Mouse (Mus musculus): Measurements from ENCODE around the gene Lrrd1. TPM values are rescaled to one million over a fixed set of nuclear protein-coding genes. Genes with fewer than 3 reads are reported as not detected.
A peak's percentile ranks its signal among the peaks of the same experiment; 100 is the strongest.
"Not testable (repeated sequence)": the region's sequence is repeated elsewhere in the genome, so short reads cannot be mapped to it uniquely, and the experiment has no call there.

Gene Lrrd1
- polyA plus RNA-seq, 1 experiment from 2014 or later, result 0.09 TPM

DNA sequence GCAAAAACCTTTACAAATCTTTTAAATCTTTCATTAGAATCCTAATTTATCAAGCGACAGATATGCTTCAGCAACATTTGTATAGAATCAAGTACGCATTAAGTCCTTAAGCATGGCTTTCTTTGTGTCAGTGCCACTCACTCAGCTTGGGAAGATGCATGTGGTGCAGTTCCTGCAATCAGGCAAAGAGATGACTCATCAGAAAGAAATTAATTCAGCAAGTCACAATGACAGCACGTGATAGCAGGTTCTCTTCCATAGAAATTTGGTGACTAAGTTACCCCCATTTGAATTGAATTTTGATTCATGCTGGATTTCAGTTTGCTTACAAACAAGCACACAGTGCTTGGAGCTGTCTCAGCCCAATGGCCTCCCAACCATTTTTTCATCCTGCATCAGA lies 28.5 kb downstream of the Lrrd1 start:
- DNase-seq (ENCODE audit: extremely low spot score, low spot score), result no peak
- Histone ChIP-seq H3K27ac (no peak overlapping the region), H3K4me1 (peaks cover 6% of the 10 kb centered on the region; the same call in 1 of the 2 replicates), H3K27me3 (ENCODE audit: poor library complexity, severe bottlenecking) (no peaks in the 10 kb centered on the region), H3K36me3 (replicated peaks) (no peaks in the 10 kb centered on the region), H3K4me3 (no peak overlapping the region), H3K9me3 (no peaks in the 10 kb centered on the region)
- WGBS, result 90% methylated on average over 3 of the region's 3 CpGs

DNA sequence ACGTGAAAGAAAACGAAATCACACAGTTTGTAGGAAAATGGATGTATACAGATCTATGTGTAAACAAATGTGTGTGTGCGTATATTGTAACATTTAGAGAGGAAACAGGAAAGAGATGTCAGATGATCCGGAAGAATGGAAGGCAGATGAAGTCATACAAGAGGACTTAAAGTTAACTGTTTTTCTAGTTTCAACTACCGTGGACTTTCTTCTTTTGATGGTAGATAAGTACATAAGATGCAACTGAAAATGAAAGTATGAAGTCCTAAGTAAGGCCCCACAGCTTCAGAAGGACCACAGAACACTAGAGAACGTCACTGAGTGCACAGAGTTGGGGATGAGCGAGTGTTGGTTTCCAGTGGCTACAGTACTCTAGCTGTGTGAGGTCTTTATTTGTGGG lies 41.9 kb downstream of the Lrrd1 start:
- not testable (repeated sequence) for H3K4me3 ChIP-seq; H3K4me1 ChIP-seq; H3K36me3 ChIP-seq (replicated peaks); H3K9me3 ChIP-seq; H3K27ac ChIP-seq; DNase-seq (ENCODE audit: extremely low spot score, low spot score); H3K27me3 ChIP-seq (ENCODE audit: poor library complexity, severe bottlenecking)
- 96% methylated on average over 7 of the region's 7 CpGs for WGBS

DNA sequence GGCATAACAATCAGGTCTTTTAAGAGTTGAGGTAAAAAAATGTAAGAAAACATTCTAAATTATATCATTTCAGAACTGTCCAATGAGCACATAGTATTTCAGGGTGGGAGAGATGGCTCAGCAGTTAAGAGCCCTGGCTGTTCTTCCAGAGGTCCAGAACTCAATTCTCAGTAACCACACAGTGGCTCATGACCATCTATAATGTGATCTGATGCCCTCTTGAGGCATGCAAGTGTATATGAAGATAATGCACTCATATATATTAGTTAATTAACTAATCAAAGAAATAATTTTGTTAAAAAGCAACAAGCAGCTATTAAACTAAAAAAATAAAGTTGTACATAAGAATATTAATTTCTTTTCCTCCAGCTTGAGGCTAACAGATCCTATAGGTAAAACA lies 44.2 kb downstream of the Lrrd1 start:
- Histone ChIP-seq H3K27me3 (ENCODE audit: poor library complexity, severe bottlenecking) (no peaks in the 10 kb centered on the region), H3K36me3 (replicated peaks) (no peaks in the 10 kb centered on the region), H3K27ac (no peak overlapping the region), H3K4me3 (no peak overlapping the region), H3K9me3 (no peaks in the 10 kb centered on the region), H3K4me1 (peaks cover 8% of the 10 kb centered on the region)
- DNase-seq (ENCODE audit: extremely low spot score, low spot score), result no peak

DNA sequence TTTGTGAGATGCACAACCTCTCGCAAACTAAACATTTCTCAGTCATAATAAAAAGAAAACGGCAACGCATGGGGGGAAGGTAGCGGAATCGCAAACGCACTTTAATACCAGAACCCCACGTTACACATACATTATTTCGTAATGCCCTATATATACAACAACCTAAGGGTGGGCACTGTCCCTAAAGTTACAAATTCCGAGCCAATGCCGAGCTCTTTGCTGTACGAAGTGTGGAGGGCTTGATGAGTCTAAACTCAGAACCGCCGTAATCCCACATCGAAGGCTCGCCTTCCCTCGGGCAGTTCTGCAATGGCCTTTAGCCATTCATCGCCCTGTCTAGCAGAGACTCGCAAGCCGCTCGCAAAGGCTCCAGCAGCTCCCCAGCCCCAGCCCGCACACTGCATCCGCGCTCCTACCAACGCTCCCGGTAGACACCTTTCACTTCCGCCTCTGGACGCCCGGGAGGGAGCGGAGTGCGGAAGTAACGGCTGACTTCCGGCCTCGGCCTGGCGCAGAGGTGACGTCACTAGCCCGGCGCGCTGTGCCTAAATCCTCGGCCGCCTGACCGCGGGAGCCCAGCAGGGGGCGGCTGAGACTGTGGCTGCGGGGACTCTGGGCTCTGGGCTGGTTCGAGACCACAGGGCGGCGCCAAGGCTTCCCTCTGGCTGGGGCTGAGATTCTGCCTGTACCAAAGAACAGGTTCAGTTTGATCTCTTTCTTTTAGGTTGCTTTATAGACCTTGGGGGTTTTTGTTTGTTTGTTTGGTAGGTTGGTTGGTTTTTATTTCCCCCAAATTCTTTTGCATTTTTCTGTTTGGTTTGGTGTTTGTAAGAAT lies 48.7 kb downstream of the Lrrd1 start, which contains the start of gene Mterf1a:
Gene Mterf1a (minus strand): TSS at position 475 of the 835 bp plus-strand sequence.
- H3K4me3 ChIP-seq, result peak within 1 kb of the TSS; percentile 58
- not testable (repeated sequence) for H3K27me3 ChIP-seq (ENCODE audit: poor library complexity, severe bottlenecking); H3K36me3 ChIP-seq (replicated peaks); H3K4me1 ChIP-seq; DNase-seq (ENCODE audit: extremely low spot score, low spot score); H3K27ac ChIP-seq; H3K9me3 ChIP-seq
- 5% methylated on average over 10 of the region's 47 CpGs for WGBS

DNA sequence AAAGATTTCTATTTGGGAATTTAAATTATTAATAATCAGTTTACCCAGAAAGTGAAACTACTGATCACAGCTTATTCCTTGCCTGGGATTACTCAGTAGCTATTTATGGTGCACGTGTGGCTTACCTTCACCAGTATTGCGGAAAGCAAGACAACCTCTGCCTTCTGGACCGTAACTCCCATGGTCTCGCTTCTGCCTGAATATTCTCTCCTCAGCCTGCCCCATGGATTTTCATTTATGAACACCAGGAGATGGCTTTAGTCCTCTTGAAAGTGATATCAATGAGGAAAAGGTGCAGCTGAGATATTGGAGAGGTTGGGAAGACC lies 49.3 kb downstream of the Lrrd1 start:
- H3K4me1 ChIP-seq; H3K36me3 ChIP-seq (replicated peaks); H3K27me3 ChIP-seq (ENCODE audit: poor library complexity, severe bottlenecking); DNase-seq (ENCODE audit: extremely low spot score, low spot score); H3K9me3 ChIP-seq; H3K27ac ChIP-seq: not testable (repeated sequence)
- H3K4me3 ChIP-seq, result peak overlapping the region; percentile 32
- 90% methylated on average over 4 of the region's 4 CpGs for WGBS

DNA sequence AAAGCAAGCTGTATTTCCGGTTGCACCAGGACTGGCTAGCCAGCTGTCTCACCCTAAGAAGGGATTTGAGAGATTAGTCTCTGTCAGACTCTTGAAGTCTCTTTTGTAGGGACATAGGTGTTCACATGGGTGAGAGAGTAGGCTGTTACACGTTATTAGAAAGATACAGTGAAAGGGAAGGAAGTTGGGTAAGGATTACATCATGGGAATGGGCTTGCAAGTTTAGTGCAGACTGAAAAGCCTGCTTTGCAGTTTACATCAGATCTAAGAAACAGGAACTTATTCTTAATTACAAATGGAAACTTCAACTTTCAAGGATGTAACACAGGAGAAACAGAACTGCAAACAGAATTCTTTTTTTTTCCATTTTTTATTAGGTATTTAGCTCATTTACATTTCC lies 60.5 kb downstream of the Lrrd1 start:
- H3K4me1 ChIP-seq, result no peaks in the 10 kb centered on the region
- 74% methylated on average over 2 of the region's 2 CpGs for WGBS
- H3K36me3 ChIP-seq (replicated peaks), result no peaks in the 10 kb centered on the region
- no peak overlapping the region for H3K27ac ChIP-seq
- H3K4me3 ChIP-seq, result no peak overlapping the region
- no peak for DNase-seq (ENCODE audit: extremely low spot score, low spot score)
- no peaks in the 10 kb centered on the region for H3K9me3 ChIP-seq
- no peaks in the 10 kb centered on the region for H3K27me3 ChIP-seq (ENCODE audit: poor library complexity, severe bottlenecking)

Other genes starting within 250 kb of the Lrrd1 start
- gene Pex1, start 249.1 kb upstream of the Lrrd1 start, polyA plus RNA-seq (2016; fragmentation: Nextera tagmentation; extraction: Ambion mirVana), result 15.9 and 16.3 TPM in 2 replicates
- 14.3 and 15.7 TPM in 2 replicates for gene Rbm48, start 248.6 kb upstream of the Lrrd1 start, polyA plus RNA-seq (2016; fragmentation: Nextera tagmentation; extraction: Ambion mirVana)
- gene Tmbim7, start 194.0 kb upstream of the Lrrd1 start, polyA plus RNA-seq (2016; fragmentation: Nextera tagmentation; extraction: Ambion mirVana), result not detected in 2 replicates
- 70.6 and 77.4 TPM in 2 replicates for gene Gatad1, start 188.0 kb upstream of the Lrrd1 start, polyA plus RNA-seq (2016; fragmentation: Nextera tagmentation; extraction: Ambion mirVana)
- gene Ankib1, start 42.2 kb upstream of the Lrrd1 start, polyA plus RNA-seq (2016; fragmentation: Nextera tagmentation; extraction: Ambion mirVana), result 9.7 and 9.9 TPM in 2 replicates
- gene Krit1, start 42.0 kb upstream of the Lrrd1 start, polyA plus RNA-seq (2016; fragmentation: Nextera tagmentation; extraction: Ambion mirVana), result 61.5 and 63.3 TPM in 2 replicates
- 7.9 and 10.7 TPM in 2 replicates for gene Mterf1a, start 48.8 kb downstream of the Lrrd1 start, polyA plus RNA-seq (2016; fragmentation: Nextera tagmentation; extraction: Ambion mirVana)
- 118 and 128 TPM in 2 replicates for gene Akap9, start 82.9 kb downstream of the Lrrd1 start, polyA plus RNA-seq (2016; fragmentation: Nextera tagmentation; extraction: Ambion mirVana)